Mouse (Mus musculus) telencephalon, adult 2 months (tissue): ENCODE measurements around the gene Ino80d.

Experiments used
- DNase-seq: peaks from one replicate; pipeline ENCODE4 v3.0.0-alpha.2; 2011; ENCODE audit warnings: low read depth, low spot score

Gene Ino80d

GRCm38 (mm10) chr1:62991021-62991420 lies 123.4 kb downstream of the Ino80d start:
- DNase-seq: no peak

GRCm38 (mm10) chr1:62987561-62987960 lies 126.9 kb downstream of the Ino80d start:
- DNase-seq: no peak

- DNase-seq: peak; percentile 19
Measured at GRCm38 (mm10) chr1:62986267-62986666, 128.2 kb downstream of the Ino80d start.

GRCm38 (mm10) chr1:62984566-62984965 lies 129.9 kb downstream of the Ino80d start:
- no peak for DNase-seq

GRCm38 (mm10) chr1:62976742-62977141 lies 137.7 kb downstream of the Ino80d start:
- no peak for DNase-seq

- no peak for DNase-seq
Measured at GRCm38 (mm10) chr1:62966885-62967284, 147.6 kb downstream of the Ino80d start.

- DNase-seq: peak; percentile 34
Measured at GRCm38 (mm10) chr1:62964291-62964690, 150.2 kb downstream of the Ino80d start.

GRCm38 (mm10) chr1:62956942-62957645 lies 157.4 kb downstream of the Ino80d start:
- DNase-seq: no peak

GRCm38 (mm10) chr1:62956526-62956925 lies 157.9 kb downstream of the Ino80d start:
- DNase-seq: no peak

GRCm38 (mm10) chr1:62955340-62955739 lies 159.1 kb downstream of the Ino80d start:
- DNase-seq: no peak

- no peak for DNase-seq
Measured at GRCm38 (mm10) chr1:62953036-62953435, 161.4 kb downstream of the Ino80d start.

- DNase-seq: no peak
Measured at GRCm38 (mm10) chr1:62952319-62952718, 162.1 kb downstream of the Ino80d start.

- no peak for DNase-seq
Measured at GRCm38 (mm10) chr1:62951067-62951809, 163.2 kb downstream of the Ino80d start.

- no peak for DNase-seq
Measured at GRCm38 (mm10) chr1:62950526-62950925, 163.9 kb downstream of the Ino80d start.

- DNase-seq: no peak
Measured at GRCm38 (mm10) chr1:62947807-62948206, 166.7 kb downstream of the Ino80d start.

GRCm38 (mm10) chr1:62946987-62947386 lies 167.5 kb downstream of the Ino80d start:
- peak; percentile 13 for DNase-seq

GRCm38 (mm10) chr1:62934752-62935329 lies 179.6 kb downstream of the Ino80d start:
- no peak for DNase-seq

- no peak for DNase-seq
Measured at GRCm38 (mm10) chr1:62934100-62934513, 180.4 kb downstream of the Ino80d start.

- no peak for DNase-seq
Measured at GRCm38 (mm10) chr1:62933288-62934099, 181.0 kb downstream of the Ino80d start.

- no peak for DNase-seq
Measured at GRCm38 (mm10) chr1:62929477-62929876, 185.0 kb downstream of the Ino80d start.

- no peak for DNase-seq
Measured at GRCm38 (mm10) chr1:62919219-62919618, 195.2 kb downstream of the Ino80d start.

- no peak for DNase-seq
Measured at GRCm38 (mm10) chr1:62916609-62917008, 197.9 kb downstream of the Ino80d start.
